8 mouse cellular contexts compared by ENCODE assay signal in the genomic region with DNA sequence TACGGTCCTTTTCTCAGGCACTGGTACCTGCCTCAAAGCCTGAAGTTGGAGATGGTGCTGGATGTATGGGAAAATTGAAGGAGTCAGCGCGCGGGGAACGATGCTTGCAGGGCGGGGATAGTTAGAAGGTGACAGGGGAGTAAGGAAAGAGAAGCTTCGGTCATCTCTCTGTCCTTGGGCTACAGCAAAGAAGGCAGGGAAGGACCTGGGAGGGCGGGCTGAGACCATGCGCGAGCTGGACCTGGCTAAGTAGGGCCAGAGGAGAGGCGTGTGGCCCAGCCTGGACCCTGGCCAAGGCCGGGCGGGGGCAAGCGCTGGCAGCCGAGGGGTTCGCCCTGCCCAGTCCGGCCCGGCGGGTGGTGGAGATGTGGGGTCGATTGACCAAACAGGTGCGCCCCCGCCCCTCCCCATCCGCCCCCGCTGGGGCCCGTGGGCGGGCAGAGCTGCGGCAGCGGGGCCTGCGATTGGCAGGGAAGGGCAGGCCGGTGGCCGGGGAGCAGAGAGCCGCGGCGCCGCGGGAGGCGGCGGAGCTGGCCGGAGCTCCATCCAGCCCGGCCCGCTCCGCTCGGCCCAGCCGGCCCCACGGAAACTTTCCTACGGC. TPM values are rescaled to one million over a fixed set of nuclear protein-coding genes. Genes with fewer than 3 reads are reported as not detected.
DNase-seq lines count a peak whose midpoint lies in the region; ATAC-seq lines count a peak whose summit lies in the region.

No protein-coding gene starts in this region.

- H3K4me1 ChIP-seq in megakaryocyte, embryonic 14.5 days = peaks cover 39% of the 10 kb centered on the region
- peaks cover 59% of the 10 kb centered on the region for H3K4me1 ChIP-seq in embryonic facial prominence, embryonic 13.5 days
- peaks cover 46% of the 10 kb centered on the region for H3K4me1 ChIP-seq in heart, embryonic 11.5 days (ENCODE audit: control insufficient read depth, insufficient read depth, low read length)
- peaks cover 14% of the 10 kb centered on the region; the same call in 1 of the 2 replicates for H3K4me1 ChIP-seq in kidney, embryonic 14.5 days (ENCODE audit: control insufficient read depth, insufficient read depth, low read length)
- H3K4me1 ChIP-seq in liver, embryonic 12.5 days = no peaks in the 10 kb centered on the region
- peaks cover 19% of the 10 kb centered on the region for H3K4me1 ChIP-seq in neural tube, embryonic 14.5 days (ENCODE audit: control insufficient read depth, insufficient read depth, low read length)

- H3K27ac ChIP-seq in embryonic facial prominence, embryonic 13.5 days = no peak overlapping the region
- H3K27ac ChIP-seq in heart, embryonic 11.5 days (ENCODE audit: low read depth, low read length) = peak overlapping the region; percentile 97
- H3K27ac ChIP-seq in kidney, embryonic 14.5 days (ENCODE audit: low read depth, low read length) = no peak overlapping the region
- H3K27ac ChIP-seq in liver, embryonic 12.5 days = no peak overlapping the region
- H3K27ac ChIP-seq in neural tube, embryonic 14.5 days (ENCODE audit: low read depth, low read length) = no peak overlapping the region

- H3K36me3 ChIP-seq in megakaryocyte, embryonic 14.5 days (replicated peaks; ENCODE audit: low read length) = no peaks in the 10 kb centered on the region
- H3K36me3 ChIP-seq in embryonic facial prominence, embryonic 13.5 days = no peaks in the 10 kb centered on the region
- H3K36me3 ChIP-seq in heart, embryonic 11.5 days (ENCODE audit: control insufficient read depth, insufficient read depth, low read length) = no peaks in the 10 kb centered on the region
- no peaks in the 10 kb centered on the region for H3K36me3 ChIP-seq in kidney, embryonic 14.5 days (ENCODE audit: control insufficient read depth, insufficient read depth, low read length)
- H3K36me3 ChIP-seq in liver, embryonic 12.5 days = no peaks in the 10 kb centered on the region
- H3K36me3 ChIP-seq in neural tube, embryonic 14.5 days (ENCODE audit: control insufficient read depth, insufficient read depth, low read length) = no peaks in the 10 kb centered on the region

- peak; percentile 69 to 71 for DNase-seq in urinary bladder, postnatal 4 days (ENCODE audit: low spot score in 2 of 2)

- peaks cover 99% of the 10 kb centered on the region for H3K27me3 ChIP-seq in megakaryocyte, embryonic 14.5 days (replicated peaks)
- H3K27me3 ChIP-seq in embryonic facial prominence, embryonic 13.5 days = peaks cover 43% of the 10 kb centered on the region
- H3K27me3 ChIP-seq in heart, embryonic 11.5 days (ENCODE audit: control insufficient read depth, insufficient read depth, low read length) = peaks cover 5% of the 10 kb centered on the region; the same call in 1 of the 2 replicates
- peaks cover 12% of the 10 kb centered on the region; the same call in 1 of the 2 replicates for H3K27me3 ChIP-seq in kidney, embryonic 14.5 days (ENCODE audit: control insufficient read depth, insufficient read depth, low read length)
- H3K27me3 ChIP-seq in liver, embryonic 12.5 days (replicated peaks) = peaks cover 99% of the 10 kb centered on the region
- peaks cover 21% of the 10 kb centered on the region for H3K27me3 ChIP-seq in neural tube, embryonic 14.5 days (ENCODE audit: control insufficient read depth, insufficient read depth, low read length)

- 2% methylated on average over 37 of the region's 46 CpGs for WGBS in embryonic facial prominence, embryonic 13.5 days
- WGBS in heart, embryonic 11.5 days (ENCODE audit: insufficient replicate concordance) = under 1% methylated on average over 39 of the region's 46 CpGs
- WGBS in kidney, embryonic 14.5 days = 0% methylated on average over 19 of the region's 46 CpGs
- 2% methylated on average over 46 of the region's 46 CpGs for WGBS in liver, embryonic 12.5 days (ENCODE audit: insufficient replicate concordance)
- under 1% methylated on average over 25 of the region's 46 CpGs for WGBS in neural tube, embryonic 14.5 days

- no peaks in the 10 kb centered on the region for H3K9me3 ChIP-seq in megakaryocyte, embryonic 14.5 days
- no peaks in the 10 kb centered on the region for H3K9me3 ChIP-seq in embryonic facial prominence, embryonic 13.5 days
- no peaks in the 10 kb centered on the region for H3K9me3 ChIP-seq in heart, embryonic 11.5 days (replicated peaks; ENCODE audit: control insufficient read depth, low read length)
- H3K9me3 ChIP-seq in kidney, embryonic 14.5 days (ENCODE audit: control insufficient read depth, low read length) = no peaks in the 10 kb centered on the region
- H3K9me3 ChIP-seq in liver, embryonic 12.5 days (replicated peaks) = no peaks in the 10 kb centered on the region
- H3K9me3 ChIP-seq in neural tube, embryonic 14.5 days (ENCODE audit: control insufficient read depth, low read length) = no peaks in the 10 kb centered on the region

- H3K9ac ChIP-seq in embryonic facial prominence, embryonic 13.5 days = peak overlapping the region; percentile 84
- H3K9ac ChIP-seq in heart, embryonic 11.5 days (ENCODE audit: low read depth, low read length) = peak overlapping the region; percentile 81
- H3K9ac ChIP-seq in kidney, embryonic 14.5 days (ENCODE audit: low read depth, low read length) = peak overlapping the region; percentile 87
- H3K9ac ChIP-seq in liver, embryonic 12.5 days = no peak overlapping the region
- peak overlapping the region; percentile 28; the same call in 1 of the 2 replicates for H3K9ac ChIP-seq in neural tube, embryonic 14.5 days (replicated peaks; ENCODE audit: low read depth, low read length)

- ATAC-seq in megakaryocyte, adult 5-6 weeks (ENCODE audit: poor library complexity, severe bottlenecking) = no peak
- ATAC-seq in embryonic facial prominence, embryonic 13.5 days (ENCODE audit: insufficient number of reproducible peaks, insufficient read depth, low FRiP score, low TSS enrichment, low read depth) = peak; percentile 53; the same call in 1 of the 2 replicates
- peak; percentile 64 for ATAC-seq in heart, embryonic 11.5 days (replicated peaks; ENCODE audit: insufficient number of reproducible peaks, low FRiP score, low TSS enrichment)
- ATAC-seq in kidney, embryonic 14.5 days (ENCODE audit: low FRiP score, low TSS enrichment) = peak; percentile 73
- ATAC-seq in liver, embryonic 12.5 days = peak; percentile 66
- ATAC-seq in neural tube, embryonic 14.5 days (ENCODE audit: low read depth) = peak; percentile 32; the same call in 1 of the 2 replicates

- H3K4me3 ChIP-seq in megakaryocyte, embryonic 14.5 days (replicated peaks) = peak overlapping the region; percentile 42
- H3K4me3 ChIP-seq in embryonic facial prominence, embryonic 13.5 days = peak overlapping the region; percentile 59
- H3K4me3 ChIP-seq in heart, embryonic 11.5 days (ENCODE audit: low read depth, low read length) = peak overlapping the region; percentile 65
- H3K4me3 ChIP-seq in kidney, embryonic 14.5 days (ENCODE audit: low read length) = peak overlapping the region; percentile 56
- H3K4me3 ChIP-seq in liver, embryonic 12.5 days = peak overlapping the region; percentile 43
- peak overlapping the region; percentile 38 for H3K4me3 ChIP-seq in neural tube, embryonic 14.5 days (ENCODE audit: low read depth, low read length)

- H3K4me2 ChIP-seq in embryonic facial prominence, embryonic 13.5 days = peak overlapping the region; percentile 98
- H3K4me2 ChIP-seq in heart, embryonic 11.5 days = peak overlapping the region; percentile 83
- H3K4me2 ChIP-seq in kidney, embryonic 14.5 days (replicated peaks; ENCODE audit: low read depth, low read length) = peak overlapping the region; percentile 98
- H3K4me2 ChIP-seq in liver, embryonic 12.5 days = peak overlapping the region; percentile 66
- peak overlapping the region; percentile 86 for H3K4me2 ChIP-seq in neural tube, embryonic 14.5 days (ENCODE audit: low read depth, low read length)

RNA-seq across cellular contexts. Expression of a gene that starts 24.4 kb away (rescaled TPM):
- 1.3 and 5.0 TPM in 2 replicates for polyA plus RNA-seq in megakaryocyte, embryonic 14.5 days (2012; ENCODE audit: insufficient read depth, low replicate concordance)
- total RNA-seq in megakaryocyte, adult 5-6 weeks (2015) = 3.7 and 4.9 TPM in 2 replicates
- total RNA-seq in megakaryocyte, adult 5-6 weeks (2017) = 2.1 and 2.7 TPM in 2 replicates
- 53.2 and 54.5 TPM in 2 replicates for polyA plus RNA-seq in embryonic facial prominence, embryonic 13.5 days (2015; fragmentation: Nextera tagmentation; extraction: Ambion mirVana)
- polyA plus RNA-seq in heart, embryonic 11.5 days (2014; fragmentation: Nextera tagmentation; extraction: Ambion mirVana) = 49.0 and 49.1 TPM in 2 replicates
- polyA plus RNA-seq in kidney, embryonic 14.5 days (2014; fragmentation: Nextera tagmentation; extraction: Ambion mirVana) = 36.0 and 42.4 TPM in 2 replicates
- 8.6 and 13.1 TPM in 2 replicates for polyA plus RNA-seq in liver, embryonic 12.5 days (2016; fragmentation: Nextera tagmentation; extraction: Ambion mirVana)
- 48.5 and 54.1 TPM in 2 replicates for polyA plus RNA-seq in neural tube, embryonic 14.5 days (2014; fragmentation: Nextera tagmentation; extraction: Ambion mirVana)
